Mouse (Mus musculus): ENCODE data around the gene Pm20d1. TPM values are rescaled to one million over a fixed set of nuclear protein-coding genes. Genes with fewer than 3 reads are reported as not detected.

The Pm20d1 gene
- polyA plus RNA-seq, 2 experiments = 2.0 to 3.4 TPM

DNA sequence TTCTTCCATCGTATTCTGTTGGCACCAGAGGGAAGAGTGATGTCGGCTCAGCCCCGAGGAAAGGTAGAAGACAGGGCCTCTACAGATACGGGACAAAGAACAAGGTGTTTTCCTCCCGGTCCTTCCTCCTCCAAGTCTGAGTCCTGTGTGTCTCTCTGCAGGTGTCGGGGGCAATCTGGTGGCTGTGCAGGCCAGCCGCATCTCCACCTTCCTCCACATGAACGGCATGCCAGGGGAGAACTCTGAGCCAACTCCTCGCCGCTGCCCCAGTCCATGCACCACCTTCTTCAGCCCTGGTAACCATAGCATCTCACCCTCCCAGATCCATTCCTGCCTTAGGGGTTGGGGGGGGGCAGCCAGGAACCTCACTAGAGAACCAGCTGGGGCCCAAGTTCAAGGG, 46.6 kb downstream of the Pm20d1 start:
- Histone ChIP-seq H3K9ac (replicated peaks) (no peak overlapping the region), H3K27ac (no peak overlapping the region), H3K9me3 (ENCODE audit: control insufficient read depth, low read length) (no peaks in the 10 kb centered on the region), H3K4me3 (ENCODE audit: insufficient read depth in 1 of 2, low read depth in 2 of 2, low read length in 2 of 2) (no peak overlapping the region), H3K36me3 (replicated peaks; ENCODE audit: control insufficient read depth, insufficient read depth, low read depth) (no peaks in the 10 kb centered on the region), H3K4me2 (ENCODE audit: low read depth) (no peak overlapping the region), H3K27me3 (ENCODE audit: control insufficient read depth, insufficient read depth, low read length) (no peaks in the 10 kb centered on the region), H3K4me1 (replicated peaks; ENCODE audit: control insufficient read depth in 2 of 2, insufficient read depth in 2 of 2, low read length in 1 of 2) (no peaks in the 10 kb centered on the region)
- DNase-seq (ENCODE audit: low read depth in 3 of 3, low spot score in 3 of 3) = no peak
- TF ChIP-seq CTCF (IDR thresholded peaks at IDR 0.05; ENCODE audit: low read depth) = no peak
- no peak for TF ChIP-seq EP300 (IDR thresholded peaks at IDR 0.05; ENCODE audit: low read depth)
- no peak for ATAC-seq (ENCODE audit: insufficient read depth)
- 88% methylated on average over 10 of the region's 10 CpGs for WGBS (ENCODE audit: insufficient replicate concordance)

DNA sequence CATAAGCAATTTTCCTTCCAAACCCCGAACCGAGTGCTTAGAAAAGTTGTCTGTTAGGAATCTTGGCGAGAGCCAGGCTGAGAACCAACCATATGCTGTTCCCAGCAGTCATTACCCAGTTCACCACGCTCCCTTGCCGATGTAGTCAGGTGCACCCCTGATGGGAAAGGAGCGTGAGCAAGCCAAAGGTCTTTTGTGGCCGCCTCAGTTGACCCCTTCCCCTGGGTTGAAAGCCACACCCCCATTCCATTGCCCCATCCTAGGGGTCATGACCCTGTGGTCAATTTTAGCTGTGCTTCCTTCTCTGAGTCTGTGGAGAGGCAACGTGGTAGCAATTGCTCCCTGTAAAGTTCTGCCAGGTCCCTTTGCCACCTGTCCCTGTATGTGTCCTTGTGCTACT, 47.7 kb downstream of the Pm20d1 start:
- Histone ChIP-seq H3K4me2 (ENCODE audit: low read depth) (no peak overlapping the region), H3K9me3 (ENCODE audit: control insufficient read depth, low read length) (no peaks in the 10 kb centered on the region), H3K4me3 (ENCODE audit: insufficient read depth in 1 of 2, low read depth in 2 of 2, low read length in 2 of 2) (no peak overlapping the region), H3K36me3 (replicated peaks; ENCODE audit: control insufficient read depth, insufficient read depth, low read depth) (no peaks in the 10 kb centered on the region), H3K27ac (no peak overlapping the region), H3K27me3 (ENCODE audit: control insufficient read depth, insufficient read depth, low read length) (no peaks in the 10 kb centered on the region), H3K4me1 (replicated peaks; ENCODE audit: control insufficient read depth in 2 of 2, insufficient read depth in 2 of 2, low read length in 1 of 2) (no peaks in the 10 kb centered on the region), H3K9ac (replicated peaks) (no peak overlapping the region)
- TF ChIP-seq CTCF (IDR thresholded peaks at IDR 0.05; ENCODE audit: low read depth) = no peak
- TF ChIP-seq EP300 (IDR thresholded peaks at IDR 0.05; ENCODE audit: low read depth) = no peak
- DNase-seq (ENCODE audit: low read depth in 3 of 3, low spot score in 3 of 3) (peak in 1 of 3 experiments; percentile 16), ATAC-seq (ENCODE audit: insufficient read depth) (no peak)
- 73% methylated on average over 8 of the region's 8 CpGs for WGBS (ENCODE audit: insufficient replicate concordance)

- H3K27me3 ChIP-seq (ENCODE audit: control insufficient read depth, insufficient read depth, low read length) = no peaks in the 10 kb centered on the region
- DNase-seq (ENCODE audit: low read depth in 3 of 3, low spot score in 3 of 3) (no peak), ATAC-seq (ENCODE audit: insufficient read depth) (no peak)
- H3K4me2 ChIP-seq (ENCODE audit: low read depth) = no peak overlapping the region
- no peaks in the 10 kb centered on the region for H3K4me1 ChIP-seq (replicated peaks; ENCODE audit: control insufficient read depth in 2 of 2, insufficient read depth in 2 of 2, low read length in 1 of 2)
- TF ChIP-seq CTCF (IDR thresholded peaks at IDR 0.05; ENCODE audit: low read depth) (peak; percentile 61), EP300 (IDR thresholded peaks at IDR 0.05; ENCODE audit: low read depth) (no peak)
- no peaks in the 10 kb centered on the region for H3K9me3 ChIP-seq (ENCODE audit: control insufficient read depth, low read length)
- no peaks in the 10 kb centered on the region for H3K36me3 ChIP-seq (replicated peaks; ENCODE audit: control insufficient read depth, insufficient read depth, low read depth)
- H3K4me3 ChIP-seq (ENCODE audit: insufficient read depth in 1 of 2, low read depth in 2 of 2, low read length in 2 of 2) = no peak overlapping the region
- no peak overlapping the region for H3K9ac ChIP-seq (replicated peaks)
- H3K27ac ChIP-seq = no peak overlapping the region
- whole genome bisulfite sequencing (ENCODE audit: insufficient replicate concordance) = 66% methylated on average over 5 of the region's 5 CpGs
These were observed 49.1 kb downstream of the Pm20d1 start for GRCm38 (mm10) chr1:131846255-131846654.

DNA sequence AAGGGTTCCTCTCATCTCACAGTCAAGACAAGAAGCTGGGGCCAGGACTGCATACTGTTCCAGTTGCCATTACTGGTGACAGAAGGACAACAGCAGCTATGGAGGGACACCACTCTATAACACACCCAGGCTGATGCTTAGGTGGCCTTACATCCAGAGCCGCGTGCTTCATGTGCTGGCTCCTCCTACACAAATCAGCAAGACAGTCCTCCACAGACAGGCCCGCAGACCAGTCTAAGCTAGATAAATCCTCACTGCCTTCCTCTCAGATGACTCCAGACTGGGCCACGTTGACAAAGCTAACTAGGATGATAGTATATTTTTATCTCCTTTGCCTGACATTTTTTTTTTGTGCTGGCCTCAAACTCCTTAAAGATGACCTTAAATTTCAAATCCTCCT, 64.6 kb downstream of the Pm20d1 start:
- ATAC-seq (ENCODE audit: insufficient read depth) (no peak), DNase-seq (ENCODE audit: low read depth in 3 of 3, low spot score in 3 of 3) (no peak)
- no peaks in the 10 kb centered on the region for H3K27me3 ChIP-seq (ENCODE audit: control insufficient read depth, insufficient read depth, low read length)
- no peaks in the 10 kb centered on the region for H3K36me3 ChIP-seq (replicated peaks; ENCODE audit: control insufficient read depth, insufficient read depth, low read depth)
- 41% methylated on average over 4 of the region's 4 CpGs for WGBS (ENCODE audit: insufficient replicate concordance)
- no peak overlapping the region for H3K4me3 ChIP-seq (ENCODE audit: insufficient read depth in 1 of 2, low read depth in 2 of 2, low read length in 2 of 2)
- no peaks in the 10 kb centered on the region; a peak in 1 of 4 replicates for H3K4me1 ChIP-seq (replicated peaks; ENCODE audit: control insufficient read depth in 2 of 2, insufficient read depth in 2 of 2, low read length in 1 of 2)
- H3K27ac ChIP-seq = no peak overlapping the region
- TF ChIP-seq CTCF (IDR thresholded peaks at IDR 0.05; ENCODE audit: low read depth) (no peak), EP300 (IDR thresholded peaks at IDR 0.05; ENCODE audit: low read depth) (no peak)
- H3K4me2 ChIP-seq (ENCODE audit: low read depth) = no peak overlapping the region
- H3K9ac ChIP-seq (replicated peaks) = no peak overlapping the region
- no peaks in the 10 kb centered on the region for H3K9me3 ChIP-seq (ENCODE audit: control insufficient read depth, low read length)

DNA sequence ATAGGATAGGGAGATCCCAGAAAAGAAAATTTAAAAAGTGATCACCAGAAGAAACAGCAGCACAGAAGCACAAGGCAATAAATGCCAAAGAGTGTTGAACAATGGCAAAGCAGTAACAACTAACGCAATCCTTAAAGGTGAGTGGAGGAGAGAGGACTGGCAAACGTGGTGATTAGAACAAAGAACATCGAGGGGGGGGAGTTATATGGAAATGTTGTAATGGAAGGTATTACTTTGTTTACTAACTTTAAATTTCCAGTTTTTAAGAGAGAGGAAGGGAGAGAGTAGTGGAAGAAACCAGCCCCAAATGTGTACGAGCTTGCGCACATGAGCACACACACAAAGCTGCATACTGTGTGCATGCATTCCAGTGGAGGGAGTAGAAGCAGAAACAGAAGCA, 68.4 kb downstream of the Pm20d1 start:
- H3K9me3 ChIP-seq (ENCODE audit: control insufficient read depth, low read length) = no peaks in the 10 kb centered on the region
- no peaks in the 10 kb centered on the region for H3K27me3 ChIP-seq (ENCODE audit: control insufficient read depth, insufficient read depth, low read length)
- DNase-seq (ENCODE audit: low read depth in 3 of 3, low spot score in 3 of 3) = no peak
- no peaks in the 10 kb centered on the region for H3K36me3 ChIP-seq (replicated peaks; ENCODE audit: control insufficient read depth, insufficient read depth, low read depth)
- H3K4me3 ChIP-seq (ENCODE audit: insufficient read depth in 1 of 2, low read depth in 2 of 2, low read length in 2 of 2) = no peak overlapping the region
- no peak overlapping the region for H3K9ac ChIP-seq (replicated peaks)
- WGBS (ENCODE audit: insufficient replicate concordance) = 63% methylated on average over 5 of the region's 5 CpGs
- TF ChIP-seq EP300 (IDR thresholded peaks at IDR 0.05; ENCODE audit: low read depth) = no peak
- no peak for TF ChIP-seq CTCF (IDR thresholded peaks at IDR 0.05; ENCODE audit: low read depth)
- no peak for ATAC-seq (ENCODE audit: insufficient read depth)
- H3K27ac ChIP-seq = no peak overlapping the region
- H3K4me2 ChIP-seq (ENCODE audit: low read depth) = no peak overlapping the region
- H3K4me1 ChIP-seq (replicated peaks; ENCODE audit: control insufficient read depth in 2 of 2, insufficient read depth in 2 of 2, low read length in 1 of 2) = peaks cover 0 to 5% of the 10 kb centered on the region in 2 experiments; a peak in 3 of 4 replicates
